In genomic region chr7:97631290-97631689, GRCm38 (mm10) we compare ENCODE assay signal across 34 mouse cellular contexts.
"Had no signal": no experiment of that assay in that cellular context is flagged by ENCODE, and none has a peak within 500 bp of the region (broad histone marks: within the 10 kb centered on the region; RNA-seq: fewer than 3 reads in every experiment).

No protein-coding gene starts in this region.

- H3K9ac ChIP-seq: heart, embryonic 12.5 days; heart, embryonic 13.5 days; heart, embryonic 15.5 days; hindbrain, embryonic 12.5 days; hindbrain, embryonic 14.5 days; hindbrain, embryonic 15.5 days; intestine, embryonic 15.5 days; kidney, embryonic 15.5 days had no signal

- H3K27ac ChIP-seq: heart, embryonic 10.5 days; heart, embryonic 13.5 days; heart, embryonic 15.5 days; hindbrain, embryonic 10.5 days; hindbrain, embryonic 12.5 days; hindbrain, embryonic 14.5 days; hindbrain, embryonic 15.5 days; hindbrain, postnatal 0 days; intestine, embryonic 15.5 days; kidney, embryonic 15.5 days; kidney, postnatal 0 days; layer of hippocampus, adult 2 months; left cerebral cortex, adult 2 months had no signal

- H3K27me3 ChIP-seq: heart, embryonic 12.5 days; heart, embryonic 13.5 days; heart, embryonic 15.5 days; hindbrain, embryonic 12.5 days; hindbrain, embryonic 15.5 days; intestine, embryonic 15.5 days; kidney, embryonic 15.5 days had no signal

- H3K4me1 ChIP-seq: hindbrain, embryonic 10.5 days; hindbrain, embryonic 12.5 days; hindbrain, embryonic 15.5 days; intestine, embryonic 15.5 days; kidney, embryonic 15.5 days had no signal

- ATAC-seq: hindbrain, embryonic 16.5 days; hindbrain, postnatal 0 days; inflammation-experienced regulatory T-cells, adult 6 months; intestine, embryonic 15.5 days; intestine, postnatal 0 days had no signal

- H3K9me3 ChIP-seq: heart, embryonic 10.5 days; heart, embryonic 12.5 days; heart, embryonic 13.5 days; heart, embryonic 15.5 days; hindbrain, embryonic 10.5 days; hindbrain, embryonic 12.5 days; hindbrain, embryonic 15.5 days; intestine, embryonic 15.5 days; kidney, embryonic 15.5 days had no signal

- H3K4me2 ChIP-seq: heart, embryonic 11.5 days; heart, embryonic 12.5 days; heart, embryonic 13.5 days; heart, embryonic 15.5 days; hindbrain, embryonic 12.5 days; hindbrain, embryonic 14.5 days; hindbrain, embryonic 15.5 days; intestine, embryonic 15.5 days; kidney, embryonic 15.5 days had no signal

- DNase-seq: heart, postnatal 10 days; heart, postnatal 14 days; heart, postnatal 36 days; heart, postnatal 4 days; kidney, adult 11 months; kidney, adult 18-20 months; kidney, adult 2 months; kidney, adult 8-10 months; kidney, adult 9 months; kidney, postnatal 10 days; kidney, postnatal 14 days; kidney, postnatal 25 days; kidney, postnatal 36 days; kidney, postnatal 4 days; layer of hippocampus, adult 9-11 months; layer of hippocampus, postnatal 36 days had no signal

- H3K36me3 ChIP-seq: heart, embryonic 12.5 days; heart, embryonic 15.5 days; hindbrain, embryonic 12.5 days; hindbrain, embryonic 15.5 days; intestine, embryonic 15.5 days; kidney, embryonic 15.5 days had no signal

- H3K4me3 ChIP-seq: heart, embryonic 10.5 days; heart, embryonic 12.5 days; heart, embryonic 13.5 days; heart, embryonic 15.5 days; hindbrain, embryonic 10.5 days; hindbrain, embryonic 12.5 days; hindbrain, embryonic 15.5 days; intestine, embryonic 15.5 days; kidney, embryonic 15.5 days; layer of hippocampus, adult 2 months; left cerebral cortex, adult 2 months had no signal
